Mouse (Mus musculus): ENCODE measurements around the gene Bace1. TPM values are rescaled to one million over a fixed set of nuclear protein-coding genes. Genes with fewer than 3 reads are reported as not detected.

The Bace1 gene
- polyA plus RNA-seq (2012; rRNA removed): 14.9 and 19.0 TPM in 2 replicates

DNA sequence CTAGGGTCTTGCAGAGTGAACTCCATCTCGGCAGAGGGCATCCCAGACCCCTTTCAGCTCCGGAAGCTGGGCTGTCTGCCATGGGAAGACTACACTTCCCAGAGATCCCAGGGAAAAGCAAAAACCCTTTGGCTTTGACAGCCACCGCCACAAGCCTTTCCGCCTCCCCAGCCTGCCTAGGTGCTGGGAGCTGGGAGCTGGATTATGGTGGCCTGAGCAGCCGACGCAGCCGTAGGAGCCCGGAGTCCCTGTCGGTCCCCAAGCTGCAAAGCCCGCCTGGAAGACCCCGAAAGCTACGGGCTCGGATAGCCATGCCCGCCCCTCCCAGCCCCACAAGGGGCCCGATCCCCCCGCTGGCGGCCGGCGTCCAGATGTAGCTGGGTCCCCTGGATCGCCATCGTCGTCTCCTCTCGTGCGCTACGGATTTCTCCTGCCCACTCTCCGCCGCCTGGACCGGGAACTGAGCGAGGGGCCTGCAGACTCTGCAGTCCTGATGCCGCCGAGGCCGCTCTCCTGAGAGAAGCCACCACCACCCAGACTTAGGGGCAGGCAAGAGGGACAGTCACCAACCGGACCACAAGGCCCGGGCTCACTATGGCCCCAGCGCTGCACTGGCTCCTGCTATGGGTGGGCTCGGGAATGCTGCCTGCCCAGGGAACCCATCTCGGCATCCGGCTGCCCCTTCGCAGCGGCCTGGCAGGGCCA, at the start of gene Bace1:
Gene Bace1, plus strand, starts transcription at position 147 of the 705 bp plus-strand sequence.

DNA sequence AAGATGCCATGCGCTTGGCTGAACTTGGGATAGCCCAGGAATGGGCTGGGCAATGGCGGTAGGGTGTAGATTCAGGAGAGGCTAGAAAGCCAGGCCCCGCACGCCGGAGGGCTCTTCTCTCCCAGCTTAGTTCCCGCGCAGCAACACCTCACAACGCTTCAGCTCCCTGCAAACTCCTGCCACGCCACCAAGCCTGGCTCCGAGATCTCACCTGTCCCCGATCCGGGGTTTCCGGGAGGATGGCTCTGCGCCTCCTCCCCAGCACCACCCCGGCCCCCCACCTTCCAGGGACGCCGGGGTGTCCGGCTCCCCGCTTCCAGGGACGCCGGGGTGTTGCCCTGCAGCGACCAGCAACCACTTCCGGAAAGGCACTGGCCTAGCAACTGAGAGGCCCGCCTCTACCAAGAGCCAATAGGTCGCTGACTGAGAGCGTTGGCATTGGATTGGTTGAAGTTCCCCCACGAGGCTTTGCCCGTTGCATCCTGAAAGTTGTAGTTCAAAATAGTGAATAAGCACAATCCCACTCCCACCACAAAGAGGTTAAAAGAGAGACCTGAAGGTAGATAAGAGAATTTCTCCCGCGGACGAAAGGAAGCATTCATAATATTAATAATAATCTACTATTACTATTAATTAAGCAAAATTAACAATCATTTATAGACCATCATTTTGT, 10.0 kb upstream of the Bace1 start, which contains the start of gene Cep164:
Gene Cep164, minus strand, starts transcription at position 401 of the 673 bp plus-strand sequence.

DNA sequence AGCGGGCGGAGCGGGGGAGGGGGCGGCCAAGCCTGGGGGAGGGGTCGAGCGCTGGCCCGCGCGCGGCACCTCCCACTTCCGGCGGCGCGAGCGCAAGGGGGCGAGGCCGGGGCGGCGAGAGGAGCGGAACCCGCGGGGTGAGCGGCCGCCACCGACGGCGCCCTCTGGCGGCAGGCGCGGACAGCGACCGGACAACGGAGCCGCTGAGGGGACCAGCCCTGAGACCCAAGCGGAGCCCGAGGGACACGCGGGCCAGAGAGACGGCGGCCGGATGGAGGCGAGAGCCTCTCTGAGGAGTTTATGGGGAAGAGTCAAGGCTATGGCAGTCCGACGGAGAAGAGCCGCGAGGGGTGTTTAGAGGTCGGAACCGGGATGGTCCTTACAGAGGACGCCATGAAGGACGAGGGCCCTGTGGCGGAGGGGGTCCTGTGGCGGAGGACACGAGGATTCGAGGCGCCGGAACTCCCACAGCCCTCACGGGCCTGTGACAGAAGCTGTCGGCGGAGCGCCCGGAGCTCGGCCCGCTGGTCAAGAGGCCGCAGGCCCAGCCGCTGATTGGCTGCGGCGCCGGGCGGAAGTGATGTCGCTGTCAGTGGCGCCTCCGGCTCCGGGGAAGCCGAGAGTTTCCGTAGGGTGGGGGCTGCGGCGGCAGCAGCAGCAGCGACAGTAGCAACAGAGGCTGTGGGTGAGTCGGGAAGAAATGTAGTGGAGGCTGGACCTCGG, 68.1 kb downstream of the Bace1 start, which contains the start of the genes Pcsk7 and Rnf214:
Gene Pcsk7, plus strand, starts transcription at position 143 of the 723 bp plus-strand sequence.
Gene Rnf214, minus strand, starts transcription at position 557 of the 723 bp plus-strand sequence.

Other genes starting within 250 kb of the Bace1 start
- 20.0 and 26.2 TPM in 2 replicates for gene Cep164, start 9.9 kb upstream of the Bace1 start, polyA plus RNA-seq (2012; rRNA removed)
- 106 and 107 TPM in 2 replicates for gene Pcsk7, start 67.9 kb downstream of the Bace1 start, polyA plus RNA-seq (2012; rRNA removed)
- 8.6 and 14.6 TPM in 2 replicates for gene Rnf214, start 68.3 kb downstream of the Bace1 start, polyA plus RNA-seq (2012; rRNA removed)
- gene Tagln, start 97.5 kb downstream of the Bace1 start, polyA plus RNA-seq (2012; rRNA removed): 1,770 and 1,822 TPM in 2 replicates
- gene Sidt2, start 116.7 kb downstream of the Bace1 start, polyA plus RNA-seq (2012; rRNA removed): 217 and 287 TPM in 2 replicates
- gene Pafah1b2, start 174.1 kb downstream of the Bace1 start, polyA plus RNA-seq (2012; rRNA removed): 21.3 and 27.0 TPM in 2 replicates
- 12.6 and 19.2 TPM in 2 replicates for gene Sik3, start 174.2 kb downstream of the Bace1 start, polyA plus RNA-seq (2012; rRNA removed)

Measured in colon, adult 2 months (tissue).